Mouse (Mus musculus) stomach, embryonic 16.5 days (tissue): ENCODE measurements around the gene Slc16a1. TPM values are rescaled to one million over a fixed set of nuclear protein-coding genes. Genes with fewer than 3 reads are reported as not detected.
"Not testable (repeated sequence)": the region's sequence is repeated elsewhere in the genome, so short reads cannot be mapped to it uniquely, and the experiment has no call there.

ENCODE experiments used
- ATAC-seq: fragments of 200-750 bp; cut with Nextera tagmentation; 2 replicates; pipeline ENCODE4 v1.8.0; 2017; ENCODE audit warnings: moderate number of reproducible peaks, moderate TSS enrichment; ENCODE audit not compliant: insufficient read depth, low FRiP score
- H3K27ac ChIP-seq: fragments of 300-500 bp; sonication (generic); 2 replicates; pipeline ENCODE4 v1.5.1; 2014; ENCODE audit warnings: low read length
- H3K27me3 ChIP-seq: fragments of 300-500 bp; sonication (generic); 2 replicates; pipeline ENCODE4 v1.6.1; 2014; ENCODE audit warnings: low read length, control low read depth, mixed read lengths; ENCODE audit not compliant: control insufficient read depth, insufficient read depth
- H3K36me3 ChIP-seq: fragments of 300-500 bp; sonication (generic); 2 replicates; pipeline ENCODE4 v1.6.1; 2014; ENCODE audit warnings: low read length; ENCODE audit not compliant: control insufficient read depth, insufficient read depth
- H3K4me1 ChIP-seq: fragments of 300-500 bp; sonication (generic); 2 replicates; pipeline ENCODE4 v1.6.1; 2014; ENCODE audit warnings: low read length, control low read depth, mixed read lengths; ENCODE audit not compliant: control insufficient read depth, insufficient read depth
- H3K4me2 ChIP-seq: fragments of 300-500 bp; sonication (generic); 2 replicates; pipeline ENCODE4 v1.6.1; 2014; ENCODE audit warnings: low read depth, low read length, mixed read lengths
- H3K4me3 ChIP-seq: fragments of 300-500 bp; sonication (generic); replicated peaks from 2 replicates; pipeline ENCODE4 v1.5.1; 2014; ENCODE audit warnings: mild to moderate bottlenecking, low read length
- H3K9ac ChIP-seq: fragments of 300-500 bp; sonication (generic); 2 replicates; pipeline ENCODE4 v1.6.1; 2014; ENCODE audit warnings: low read length
- H3K9me3 ChIP-seq: fragments of 300-500 bp; sonication (generic); replicated peaks from 2 replicates; pipeline ENCODE4 v1.6.1; 2016; ENCODE audit warnings: low read length, control low read depth; ENCODE audit not compliant: control insufficient read depth
- WGBS: fragments of 180-500 bp; shearing (Covaris S2); extraction: QIAGEN DNeasy Blood & Tissue Kit; methylation state at CpG from one replicate; pipeline ENCODE4 v1.1.7; 2014; 5-methylcytosine and 5-hydroxymethylcytosine counted together
- polyA plus RNA-seq: library from polyadenylated mRNA; unstranded; fragments of >200 nt; fragmentation: Nextera tagmentation; extraction: Ambion mirVana; gene quantifications from 2 replicates; pipeline ENCODE4 v1.2.1, GENCODE M21; 2015

Slc16a1 gene
- polyA plus RNA-seq, 1 experiment from 2014 or later, result 36.6 TPM

GRCm38 (mm10) chr3:104706951-104707771, 68.7 kb downstream of the Slc16a1 start:
- ATAC-seq, result peak; percentile 77; the same call in 1 of the 2 replicates
- H3K4me1 ChIP-seq, result not testable (repeated sequence)
- WGBS, result 65% methylated on average over 6 of the region's 6 CpGs

GRCm38 (mm10) chr3:104707772-104708144, 69.3 kb downstream of the Slc16a1 start:
- H3K36me3 ChIP-seq, H3K27ac ChIP-seq, H3K4me2 ChIP-seq, H3K9ac ChIP-seq, H3K4me1 ChIP-seq, H3K27me3 ChIP-seq, H3K4me3 ChIP-seq, H3K9me3 ChIP-seq: not testable (repeated sequence)
- peak; percentile 54; the same call in 1 of the 2 replicates for ATAC-seq
- 65% methylated on average over 1 of the region's 1 CpGs for WGBS

More at GRCm38 (mm10) chr3:104706951-104707771, 68.7 kb downstream of the Slc16a1 start:
- not testable (repeated sequence) for H3K27me3 ChIP-seq, H3K27ac ChIP-seq, H3K36me3 ChIP-seq, H3K9ac ChIP-seq, H3K9me3 ChIP-seq, H3K4me3 ChIP-seq, H3K4me2 ChIP-seq

Other genes starting within 250 kb of the Slc16a1 start
- 12.4 and 13.7 TPM in 2 replicates for gene Lrig2, start 126.8 kb upstream of the Slc16a1 start, polyA plus RNA-seq
- 3.2 and 3.6 TPM in 2 replicates for gene Ppm1j, start 142.4 kb downstream of the Slc16a1 start, polyA plus RNA-seq
- 0.03 and 0.06 TPM in 2 replicates for gene Fam19a3, start 143.2 kb downstream of the Slc16a1 start, polyA plus RNA-seq
- gene Rhoc, start 149.7 kb downstream of the Slc16a1 start, polyA plus RNA-seq, result 163 and 168 TPM in 2 replicates
- gene Mov10, start 179.9 kb downstream of the Slc16a1 start, polyA plus RNA-seq, result 68.0 and 78.2 TPM in 2 replicates
- 37.3 and 42.3 TPM in 2 replicates for gene St7l, start 225.3 kb downstream of the Slc16a1 start, polyA plus RNA-seq
- 195 and 201 TPM in 2 replicates for gene Capza1, start 225.8 kb downstream of the Slc16a1 start, polyA plus RNA-seq